Mouse (Mus musculus) kidney, adult 8-10 months (tissue): ENCODE results near the gene Depp1.
A peak's percentile ranks its signal among the peaks of the same experiment; 100 is the strongest.
"Not testable (repeated sequence)": the region's sequence is repeated elsewhere in the genome, so short reads cannot be mapped to it uniquely, and the experiment has no call there.

Experiments
- DNase-seq, 2 experiments: peaks; one replicate each; pipeline ENCODE4 v3.0.0; 2022

Depp1 gene

DNA sequence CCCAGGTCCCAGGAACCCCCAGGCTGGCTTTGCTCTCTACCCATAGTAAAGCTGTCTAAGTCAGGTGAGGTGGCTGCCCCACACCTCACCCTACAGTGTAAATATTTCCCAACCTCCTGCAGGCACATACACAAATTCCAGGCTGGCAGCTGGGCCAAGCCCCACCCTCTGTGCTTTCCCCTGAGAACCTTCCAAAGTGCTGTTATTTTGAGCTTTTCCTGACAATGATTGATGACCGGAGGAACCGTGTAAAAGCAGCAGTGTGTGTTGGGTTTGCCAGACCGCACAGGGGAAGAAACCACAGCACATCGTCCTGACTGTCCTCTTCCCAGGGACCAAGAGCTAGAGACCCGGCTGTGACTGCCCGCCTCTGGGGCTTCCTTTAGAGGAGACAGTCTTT is at the start of gene Depp1:
Gene Depp1 (plus strand): TSS at position 204 of the 400 bp plus-strand sequence.
- peak; percentile 88 to 91 for DNase-seq

DNA sequence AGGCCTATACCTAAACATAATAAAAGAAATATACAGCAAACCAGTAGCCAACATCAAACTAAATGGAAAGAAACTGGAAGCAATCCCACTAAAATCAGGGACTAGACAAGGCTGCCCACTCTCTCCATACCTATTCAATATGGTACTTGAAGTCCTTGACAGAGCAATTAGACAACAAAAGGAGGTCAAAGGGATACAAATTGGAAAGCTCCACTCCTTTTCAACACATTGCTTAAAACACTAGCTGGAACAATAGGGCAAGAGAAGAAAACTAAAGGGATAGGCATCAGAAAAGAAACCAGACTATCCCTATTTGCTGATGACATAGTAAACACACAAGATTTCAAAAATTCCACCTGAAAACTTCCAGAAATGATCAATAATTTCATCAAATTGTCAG is 49.4 kb upstream of the Depp1 start:
- not testable (repeated sequence) for DNase-seq

DNA sequence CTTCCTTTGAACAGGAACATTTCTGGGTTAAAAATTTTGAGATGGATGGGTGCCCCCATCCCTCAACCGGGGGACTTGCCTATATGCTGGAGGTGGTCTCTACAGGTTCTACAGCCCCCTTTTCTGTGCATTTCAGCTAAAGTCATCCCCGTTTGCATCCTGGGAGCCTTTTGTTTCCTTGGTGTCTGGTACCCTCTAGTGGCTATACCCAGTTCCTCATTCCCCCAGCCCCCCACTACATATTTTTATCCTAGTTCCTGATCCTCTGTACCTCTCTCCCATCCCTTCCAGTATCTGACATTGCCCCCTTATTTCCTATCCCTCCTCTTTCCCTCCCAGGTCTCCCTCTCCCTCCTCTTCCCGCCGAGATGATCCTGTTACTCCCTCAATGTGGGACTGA is 43.2 kb upstream of the Depp1 start:
- no peak for DNase-seq

DNA sequence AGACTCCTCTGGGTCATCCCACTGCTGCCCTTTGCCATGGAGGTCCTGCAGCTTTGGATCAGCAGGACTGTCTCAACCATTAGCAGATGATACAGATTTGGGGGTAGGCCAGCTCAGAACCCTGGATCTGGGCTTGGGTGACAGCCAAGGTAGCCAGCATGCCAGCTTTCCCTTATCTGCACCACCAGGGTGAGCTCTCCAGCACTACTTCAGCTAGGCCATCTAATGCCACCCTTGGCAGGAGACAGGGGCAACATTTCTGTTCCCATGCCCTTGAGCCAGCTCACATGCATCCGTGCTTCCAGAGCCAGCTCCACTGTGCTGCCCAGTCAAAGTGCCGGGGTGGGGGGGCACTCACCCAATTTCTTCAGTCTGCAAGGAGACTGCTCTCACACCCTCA is 34.7 kb upstream of the Depp1 start:
- no peak for DNase-seq

DNA sequence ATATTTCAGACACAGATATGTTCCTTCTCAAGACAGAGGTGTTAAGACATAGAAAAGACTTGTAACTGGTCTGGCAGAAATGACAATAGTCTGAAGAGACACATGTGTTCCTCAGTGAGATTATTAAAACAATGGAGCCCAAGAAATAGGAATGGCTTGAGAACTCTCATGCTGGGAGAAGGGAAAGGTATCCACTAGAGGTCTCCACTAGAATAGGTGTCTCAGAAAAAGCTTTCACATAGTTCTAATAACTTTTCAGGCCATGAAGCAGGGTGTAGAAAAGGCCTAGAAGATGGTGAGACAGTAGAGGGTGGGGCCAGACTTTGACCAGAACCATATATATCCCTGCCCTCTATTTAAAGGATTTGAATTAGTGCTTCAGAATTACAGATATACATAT is 32.3 kb upstream of the Depp1 start:
- no peak for DNase-seq

DNA sequence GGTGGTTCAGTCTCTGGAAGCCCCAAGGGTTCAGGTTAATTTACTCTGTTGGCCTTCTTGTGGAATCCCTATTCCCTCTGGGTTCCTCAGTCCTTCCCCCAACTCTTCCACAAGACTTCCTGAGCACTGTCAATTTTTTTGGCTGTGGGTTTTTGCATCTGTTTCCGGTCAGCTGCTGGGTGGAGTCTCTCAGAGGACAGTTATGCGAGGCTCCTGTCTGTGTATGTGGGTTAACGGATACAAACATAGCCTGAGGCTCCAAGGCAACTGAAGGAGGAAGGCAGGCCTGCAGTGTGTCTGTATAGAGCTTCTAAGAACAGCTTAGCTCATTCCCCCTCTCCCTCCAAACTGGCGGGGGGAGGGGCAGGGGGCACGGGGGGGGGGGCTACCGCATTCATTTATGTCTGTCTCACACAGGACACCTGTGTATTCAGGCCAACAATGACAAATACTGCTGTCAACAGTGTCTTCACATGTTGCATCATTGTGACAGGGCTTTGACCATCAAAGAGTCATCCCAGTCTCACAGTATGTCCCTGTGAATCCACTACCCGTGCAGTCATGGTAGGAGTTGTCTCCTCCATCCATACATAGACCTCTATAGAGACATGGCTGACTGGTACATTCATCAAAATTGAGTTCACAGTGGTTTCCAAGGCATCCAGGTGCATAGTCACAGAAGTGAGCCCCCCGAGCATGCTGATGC is 28.9 kb upstream of the Depp1 start:
- DNase-seq: no peak

DNA sequence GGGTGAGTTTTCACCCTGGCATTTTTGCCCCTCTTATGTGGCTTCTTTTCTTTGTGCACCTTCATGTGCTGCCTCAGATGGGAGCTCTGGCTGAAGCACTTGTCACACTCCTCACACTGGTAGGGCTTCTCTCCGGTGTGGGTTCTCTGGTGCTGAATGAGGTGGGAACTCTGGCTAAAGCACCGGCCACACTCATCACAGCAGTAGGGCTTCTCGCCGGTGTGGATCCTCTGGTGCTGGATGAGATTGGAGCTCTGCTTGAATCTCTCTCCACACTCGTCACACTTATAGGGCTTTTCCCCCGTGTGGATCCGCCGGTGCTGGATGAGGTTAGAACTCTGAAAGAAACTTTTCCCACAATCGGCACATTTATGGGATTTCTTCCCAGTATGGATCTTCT is 24.0 kb upstream of the Depp1 start:
- DNase-seq: not testable (repeated sequence)

DNA sequence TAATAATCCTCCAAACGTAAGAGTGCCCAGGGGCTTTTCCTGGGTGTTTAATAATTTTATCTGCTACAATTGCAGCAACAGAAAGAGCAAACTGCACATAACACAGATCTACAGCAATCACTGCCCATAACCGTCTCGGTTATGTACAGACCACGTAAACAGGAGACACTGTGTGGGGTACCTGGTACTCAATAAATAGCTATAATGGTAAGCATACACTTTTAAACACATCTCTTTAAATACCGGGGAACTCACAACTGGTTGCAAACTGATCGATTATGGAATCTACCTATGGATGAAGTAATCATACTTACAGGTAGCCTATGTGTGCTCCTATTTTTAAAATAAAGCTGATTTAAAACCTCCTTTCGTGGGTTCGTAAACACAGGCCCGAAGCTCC is 22.3 kb upstream of the Depp1 start:
- DNase-seq: no peak

DNA sequence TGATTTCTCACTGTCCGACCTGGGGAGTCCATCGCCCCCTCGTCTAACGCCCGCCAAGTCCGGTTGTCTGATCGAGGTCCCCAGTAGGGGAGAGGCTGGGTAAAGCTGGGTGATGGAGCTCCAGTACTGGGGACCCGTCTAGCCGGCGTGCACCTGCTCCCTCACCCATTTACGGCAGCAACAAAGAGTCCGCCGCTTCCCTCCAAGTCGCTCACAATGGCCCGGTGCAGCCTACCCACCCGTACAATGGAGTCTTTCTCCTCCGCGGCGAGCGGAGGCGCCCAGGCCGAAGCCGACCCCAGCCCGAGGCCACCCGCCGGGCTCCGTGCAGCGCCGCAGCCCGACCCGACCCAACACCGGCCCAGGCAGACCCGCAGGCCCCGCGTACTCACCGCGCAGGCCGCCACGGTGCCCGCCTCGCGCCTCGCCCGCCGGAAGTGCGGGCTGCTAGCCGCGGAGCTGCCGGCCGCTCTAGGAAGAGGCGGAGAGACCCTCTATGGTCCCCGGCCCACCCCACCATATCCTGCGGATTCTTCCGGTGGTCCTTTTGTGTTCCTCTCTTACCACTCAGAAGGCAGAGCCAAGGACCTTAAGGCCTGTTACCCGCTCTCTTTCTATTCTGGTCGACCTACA is 21.8 kb upstream of the Depp1 start, which contains the start of gene Zfp422:
Gene Zfp422 (minus strand): TSS at position 461 of the 633 bp plus-strand sequence.
- DNase-seq: peak in 1 of 2 experiments; percentile 45

DNA sequence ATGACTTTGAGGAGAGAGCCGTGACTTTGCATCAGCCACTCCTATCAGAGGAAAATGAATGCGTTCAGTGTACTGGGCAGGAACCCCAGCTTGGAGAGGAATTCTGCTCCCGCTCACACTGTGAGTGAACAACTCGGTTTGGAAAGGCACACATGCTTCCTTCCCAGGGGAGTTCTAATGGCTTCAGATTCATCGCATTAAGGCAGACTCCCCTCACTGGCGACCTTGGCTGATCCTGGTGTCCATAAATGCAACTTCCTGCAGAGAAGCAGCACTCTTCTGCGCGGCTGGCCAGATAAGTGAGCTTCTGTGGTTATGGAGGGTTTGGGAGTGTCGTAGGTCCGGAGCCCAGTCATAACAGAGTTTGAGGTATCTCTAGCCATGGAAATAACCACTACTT is 20.6 kb upstream of the Depp1 start:
- no peak for DNase-seq

DNA sequence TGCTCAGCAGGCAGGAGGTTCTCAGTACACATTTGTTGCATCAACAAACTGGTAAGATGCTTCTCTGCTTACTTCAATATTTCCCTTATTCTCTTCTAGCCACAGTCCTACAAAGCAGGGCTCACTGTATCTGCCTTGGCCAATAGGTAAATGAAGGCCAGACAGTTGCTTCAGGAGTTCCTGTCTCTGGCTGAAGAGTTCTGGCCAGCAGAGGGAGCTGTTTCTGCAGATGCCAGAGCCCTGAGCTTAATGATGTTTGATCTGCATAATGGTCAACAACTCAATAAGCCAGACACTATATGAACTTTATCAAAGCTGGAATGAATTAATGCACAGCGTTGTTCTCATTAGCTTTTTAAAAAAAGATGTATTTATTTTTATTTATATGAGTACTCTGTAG is 18.3 kb upstream of the Depp1 start:
- peak; percentile 76 to 91 for DNase-seq

DNA sequence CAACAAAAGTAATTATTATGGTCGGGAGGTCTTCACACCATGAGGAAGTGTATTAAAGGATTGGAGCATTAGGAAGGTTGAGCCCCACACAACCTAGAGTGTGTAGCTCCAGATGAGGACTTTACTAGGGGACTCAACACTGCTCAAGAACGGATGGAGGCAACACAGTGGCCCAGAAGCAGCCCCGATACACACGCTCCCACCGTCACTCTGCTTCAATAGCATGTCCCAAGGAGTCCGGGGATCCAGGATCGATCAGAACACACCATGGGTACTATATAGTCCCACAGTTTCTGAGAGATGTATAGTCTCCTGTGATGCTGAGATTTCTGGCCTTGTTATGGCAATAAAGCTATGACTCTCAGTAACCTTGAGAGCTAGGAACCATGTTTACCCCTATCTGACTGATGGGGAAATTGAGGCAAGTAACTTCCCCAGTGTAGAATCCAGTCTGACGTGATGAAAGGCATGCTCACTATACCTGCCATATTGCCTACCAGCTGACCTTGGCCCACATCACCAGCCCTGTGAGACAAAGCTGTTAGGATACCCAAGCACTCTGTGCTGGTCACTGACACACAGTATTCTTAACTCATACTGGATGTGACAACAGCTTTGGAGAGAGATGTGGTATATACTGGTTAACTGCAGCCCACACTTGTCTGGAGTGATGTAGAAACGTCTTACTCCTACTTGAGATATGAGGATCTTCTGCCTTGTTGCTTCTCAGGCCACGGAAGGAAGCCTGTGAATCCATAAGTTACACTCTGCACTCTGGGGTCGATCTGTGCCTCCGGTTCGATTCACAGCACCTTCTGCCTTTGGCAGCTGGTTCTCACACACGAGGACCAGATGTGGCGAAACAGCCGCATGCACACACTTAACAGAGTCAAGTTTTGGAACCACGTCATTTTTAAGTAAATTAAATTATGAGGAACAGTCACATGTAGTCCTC is 16.4 kb upstream of the Depp1 start:
- no peak for DNase-seq

DNA sequence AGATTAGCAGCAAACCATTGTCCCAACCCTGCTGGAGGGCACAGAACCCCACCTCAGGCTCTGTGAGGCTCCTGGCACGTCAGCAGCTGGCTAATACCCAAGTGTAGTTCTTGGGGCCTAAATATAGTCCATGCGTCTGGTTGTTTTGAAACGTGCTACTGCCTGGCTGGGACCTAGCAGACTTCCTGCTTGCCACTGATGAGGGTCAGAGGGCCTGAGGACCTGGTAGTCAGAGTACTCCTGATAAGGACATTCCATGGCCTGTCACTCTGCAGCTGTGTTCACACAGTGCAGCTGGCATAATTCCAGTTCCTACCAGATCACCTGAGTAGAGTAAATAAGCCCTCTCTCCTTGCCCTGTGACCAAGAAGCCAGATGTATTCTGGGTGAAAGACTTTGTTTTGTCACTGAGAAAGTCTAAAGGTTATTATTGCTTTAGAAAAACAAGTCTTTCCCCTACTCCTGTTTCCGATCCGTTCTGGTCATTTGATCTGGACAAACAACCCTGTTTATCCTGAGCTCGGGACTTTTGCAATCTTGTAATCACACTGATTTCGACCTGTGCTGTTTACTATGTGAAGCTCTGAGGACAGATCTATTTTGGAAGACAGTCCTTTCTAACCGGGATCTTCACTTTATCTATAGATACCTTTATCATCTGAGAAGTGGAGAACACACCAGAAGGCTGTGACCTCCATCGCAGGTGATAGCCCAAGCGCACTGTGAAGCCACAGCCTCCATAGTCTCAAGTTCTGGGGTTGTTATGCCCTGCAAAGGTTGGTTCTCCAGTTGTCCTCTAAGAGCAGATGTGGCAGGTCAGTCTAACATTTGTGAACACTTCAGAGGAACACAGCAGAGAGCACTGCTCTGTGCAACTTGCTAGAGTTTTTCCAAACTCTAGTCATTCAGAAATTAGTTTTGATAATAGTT is 14.9 kb upstream of the Depp1 start:
- peak; percentile 80 to 86 for DNase-seq

DNA sequence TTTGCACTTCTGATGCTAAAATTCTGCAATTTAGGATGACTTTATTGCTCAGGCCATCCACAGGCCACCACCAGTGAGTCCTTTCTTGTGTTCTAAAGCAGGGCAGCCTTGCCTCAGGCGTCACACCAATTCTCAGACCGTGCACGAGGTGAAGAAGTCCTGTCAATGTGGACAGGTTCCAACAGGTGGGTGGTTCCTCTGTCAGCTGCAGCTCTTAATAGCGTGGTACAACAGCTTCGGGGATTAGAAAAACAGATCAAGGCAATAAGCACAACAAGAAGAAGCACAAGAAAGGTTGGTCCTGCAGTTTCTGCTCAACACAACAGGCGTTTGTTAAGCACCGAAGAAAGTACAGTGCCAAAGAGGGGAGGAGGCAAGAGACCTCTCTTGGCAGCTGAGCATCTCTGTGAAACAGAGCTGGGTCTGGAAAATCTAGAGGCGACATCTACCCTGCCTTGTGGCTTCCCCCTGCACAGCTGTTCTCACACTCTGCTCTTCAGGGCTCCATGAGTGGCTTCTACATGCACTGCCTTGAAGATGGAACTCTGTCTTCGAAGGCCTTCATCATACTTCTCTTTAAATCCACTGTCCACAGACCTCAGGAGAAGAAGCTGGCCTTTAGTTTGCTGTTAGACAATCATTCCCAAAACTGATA is 13.7 kb upstream of the Depp1 start:
- DNase-seq: no peak

DNA sequence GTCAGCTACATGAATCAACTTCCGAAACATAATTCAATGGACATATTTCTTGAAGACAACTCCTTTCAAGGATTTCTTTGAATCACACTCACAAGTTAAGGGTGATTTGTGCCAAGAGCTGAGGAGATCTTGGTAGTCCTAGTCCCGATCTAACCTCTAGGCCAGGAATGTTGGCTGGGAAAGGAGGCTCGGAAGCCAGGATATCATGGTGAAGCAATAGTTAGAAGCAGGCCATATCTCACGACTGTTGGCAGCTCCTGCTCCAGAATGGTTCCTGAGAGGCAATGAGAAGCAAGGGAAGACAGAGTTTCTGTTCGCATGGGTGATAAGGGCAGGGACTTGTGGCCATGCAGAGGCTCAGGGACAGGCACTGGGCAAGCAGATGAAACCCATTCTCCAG is 12.9 kb upstream of the Depp1 start:
- DNase-seq: no peak

DNA sequence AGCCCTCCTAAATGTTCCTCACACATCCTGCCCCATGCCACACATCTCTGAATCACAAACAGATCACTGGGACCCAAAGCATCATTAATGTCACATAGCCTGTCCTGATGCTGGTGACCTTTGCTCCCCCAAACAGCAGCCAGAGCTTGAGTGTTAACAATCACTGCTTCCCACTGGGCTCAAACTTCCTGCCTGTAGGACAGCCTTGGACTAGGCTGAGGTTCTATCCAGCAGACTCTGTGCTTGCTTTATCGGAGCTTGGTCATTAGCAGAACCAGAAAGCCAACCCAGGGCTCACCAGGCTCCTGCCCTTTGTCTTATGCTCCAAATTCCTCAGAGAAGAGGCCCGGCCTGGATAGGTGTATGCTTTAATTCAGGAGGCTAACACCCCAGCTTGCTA is 11.5 kb upstream of the Depp1 start:
- DNase-seq: no peak

DNA sequence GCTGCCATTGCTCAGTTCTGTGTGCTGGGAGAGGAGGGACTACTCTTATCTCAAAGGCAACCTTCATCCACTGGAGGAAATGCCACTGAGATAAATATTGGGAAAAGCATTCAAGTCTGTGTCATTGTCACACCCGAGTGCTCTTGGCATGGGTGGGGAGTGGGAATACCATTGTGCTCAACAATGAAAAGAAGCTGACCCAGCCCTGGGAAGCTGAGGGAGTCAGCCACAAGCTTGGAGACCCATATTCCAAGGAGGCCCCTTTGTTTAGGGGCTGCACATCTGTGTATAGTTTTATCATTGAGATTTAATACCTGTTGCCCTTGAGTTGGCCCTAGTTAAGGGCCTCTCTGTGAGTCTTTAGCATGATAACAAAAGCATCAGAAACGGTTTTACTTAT is 10.7 kb upstream of the Depp1 start:
- no peak for DNase-seq

DNA sequence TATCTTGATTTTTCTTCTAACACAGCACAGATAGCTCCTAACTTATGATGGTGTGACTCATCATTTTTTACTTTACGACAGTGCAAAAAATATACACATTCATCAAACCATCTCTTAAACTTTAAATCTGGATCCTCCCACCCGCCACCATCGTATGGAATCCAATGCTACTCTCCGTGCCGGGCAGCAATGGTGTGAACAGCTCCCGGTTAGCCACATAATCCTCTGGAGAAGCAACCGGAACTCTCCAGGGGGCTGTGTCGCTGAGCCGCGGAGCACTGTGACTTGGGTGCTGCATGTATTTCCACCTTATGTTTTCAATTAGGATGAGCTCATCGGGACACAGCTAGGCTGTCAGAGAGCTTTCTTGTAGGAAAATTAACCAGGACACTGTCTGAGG is 7.5 kb upstream of the Depp1 start:
- no peak for DNase-seq

DNA sequence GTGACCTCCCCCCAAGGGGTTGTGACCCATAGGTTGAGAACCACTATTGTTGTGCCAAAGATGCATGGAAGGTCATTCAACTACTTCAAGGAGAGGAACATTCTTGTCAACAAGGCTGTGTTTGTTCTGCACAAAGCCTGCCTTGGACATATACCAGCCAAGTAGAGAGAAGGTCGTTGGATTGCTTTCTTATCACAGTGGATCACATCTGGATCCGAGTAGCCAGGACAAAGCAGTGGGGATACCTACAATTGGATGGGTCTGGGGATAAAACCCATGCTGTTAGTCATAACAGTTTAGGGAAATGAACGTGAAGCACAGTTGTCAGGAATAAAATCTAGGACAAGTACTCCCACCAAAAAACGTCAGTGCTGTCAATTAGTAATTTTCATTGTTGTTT is 6.5 kb upstream of the Depp1 start:
- DNase-seq: no peak

DNA sequence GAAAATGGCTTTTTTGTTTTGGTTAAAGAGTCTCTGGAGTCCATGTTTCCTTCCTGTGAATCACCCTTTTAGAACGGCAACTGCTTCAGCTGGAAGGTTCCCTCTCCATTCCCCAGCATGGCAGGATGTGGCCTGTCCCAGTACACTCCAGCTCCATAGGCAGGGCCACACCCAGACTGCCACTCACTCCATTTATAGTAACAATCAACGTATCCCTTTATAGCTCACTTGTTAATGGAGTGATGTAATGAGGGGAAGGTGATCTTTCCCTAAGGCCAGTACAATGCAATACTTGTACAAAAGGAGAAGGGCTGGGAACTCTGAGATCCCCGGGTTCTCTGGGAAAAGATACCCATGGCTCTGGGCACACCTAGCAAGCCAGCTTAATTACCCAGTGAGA is 6.1 kb upstream of the Depp1 start:
- no peak for DNase-seq

DNA sequence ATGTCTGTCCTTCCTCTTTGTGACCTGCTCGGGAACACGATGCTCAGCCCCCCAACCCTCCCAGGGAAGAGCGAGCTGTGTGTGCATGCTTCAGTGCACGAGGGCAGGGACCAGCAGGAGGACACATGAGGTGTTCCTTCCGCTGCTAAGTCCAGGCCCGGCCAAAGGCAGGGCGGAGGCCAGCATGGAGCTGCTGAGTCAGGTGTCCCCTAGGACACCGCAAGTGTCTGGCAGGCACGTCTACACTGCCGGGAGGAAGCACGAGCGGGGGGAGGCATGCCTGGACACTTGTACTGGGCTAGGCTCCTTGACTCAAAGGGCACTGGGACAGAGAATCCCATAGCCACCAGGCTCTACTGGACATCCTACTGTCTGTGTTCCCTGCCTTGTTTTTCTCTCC is 2.6 kb upstream of the Depp1 start:
- peak; percentile 68 to 76 for DNase-seq

DNA sequence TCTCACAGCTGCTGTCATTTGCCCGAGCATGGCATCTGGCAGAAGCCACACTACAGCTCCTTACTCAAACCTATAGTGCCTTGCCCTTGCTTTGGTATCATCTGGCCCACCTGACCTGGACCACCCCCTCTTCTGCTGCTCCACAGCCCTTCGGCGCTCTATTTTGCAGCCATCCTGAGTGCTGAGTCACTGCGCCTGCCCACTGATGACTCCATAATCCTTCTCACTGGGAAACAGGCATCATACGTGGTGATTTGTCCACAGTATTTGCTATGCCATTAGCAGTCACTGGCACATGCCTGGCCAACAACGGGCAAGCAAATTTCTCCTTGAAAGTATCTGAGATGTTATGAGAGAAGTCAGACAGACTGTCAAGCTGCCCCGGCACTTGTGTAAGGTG is 598 bp upstream of the Depp1 start:
- DNase-seq: no peak
